Mouse (Mus musculus): Measurements from ENCODE around the gene Hoxa3. TPM values are rescaled to one million over a fixed set of nuclear protein-coding genes. Genes with fewer than 3 reads are reported as not detected.

Hoxa3 gene
- polyA plus RNA-seq, 1 experiment from 2014 or later = 0.11 TPM

GRCm38 (mm10) chr6:52170166-52170897, 42.8 kb downstream of the Hoxa3 start:
- no peak overlapping the region for H3K9ac ChIP-seq (ENCODE audit: low read length)
- H3K4me2 ChIP-seq = no peak overlapping the region
- no peak overlapping the region for H3K4me3 ChIP-seq (ENCODE audit: low read depth, low read length)
- H3K9me3 ChIP-seq (ENCODE audit: control insufficient read depth, low read length) = no peaks in the 10 kb centered on the region
- H3K36me3 ChIP-seq (ENCODE audit: control insufficient read depth, insufficient read depth, low read length) = no peaks in the 10 kb centered on the region
- peaks cover 97% of the 10 kb centered on the region for H3K27me3 ChIP-seq (ENCODE audit: control insufficient read depth, insufficient read depth, low read length)
- ATAC-seq (ENCODE audit: low FRiP score) (no peak), DNase-seq (ENCODE audit: low spot score, missing footprints) (no peak)
- H3K27ac ChIP-seq (ENCODE audit: low read depth, low read length) = no peak overlapping the region
- H3K4me1 ChIP-seq (ENCODE audit: control insufficient read depth, insufficient read depth, low read length) = peaks cover 3% of the 10 kb centered on the region; the same call in 1 of the 2 replicates
- 1% methylated on average over 39 of the region's 40 CpGs for WGBS

- Histone ChIP-seq H3K27ac (ENCODE audit: low read depth, low read length) (no peak overlapping the region), H3K9ac (ENCODE audit: low read length) (no peak overlapping the region), H3K4me2 (no peak overlapping the region), H3K4me3 (ENCODE audit: low read depth, low read length) (no peak overlapping the region), H3K36me3 (ENCODE audit: control insufficient read depth, insufficient read depth, low read length) (no peaks in the 10 kb centered on the region), H3K9me3 (ENCODE audit: control insufficient read depth, low read length) (no peaks in the 10 kb centered on the region), H3K27me3 (ENCODE audit: control insufficient read depth, insufficient read depth, low read length) (peaks cover 97% of the 10 kb centered on the region), H3K4me1 (ENCODE audit: control insufficient read depth, insufficient read depth, low read length) (peaks cover 3% of the 10 kb centered on the region; the same call in 1 of the 2 replicates)
- DNase-seq (ENCODE audit: low spot score, missing footprints) (no peak), ATAC-seq (ENCODE audit: low FRiP score) (no peak)
- 4% methylated on average over 16 of the region's 16 CpGs for WGBS
Observed at GRCm38 (mm10) chr6:52169499-52170165, 43.5 kb downstream of the Hoxa3 start.

GRCm38 (mm10) chr6:52168191-52169055, 44.7 kb downstream of the Hoxa3 start:
- ATAC-seq (ENCODE audit: low FRiP score) (no peak), DNase-seq (ENCODE audit: low spot score, missing footprints) (no peak)
- Histone ChIP-seq H3K9me3 (ENCODE audit: control insufficient read depth, low read length) (no peaks in the 10 kb centered on the region), H3K4me3 (ENCODE audit: low read depth, low read length) (no peak overlapping the region), H3K27me3 (ENCODE audit: control insufficient read depth, insufficient read depth, low read length) (peaks cover 99% of the 10 kb centered on the region), H3K4me1 (ENCODE audit: control insufficient read depth, insufficient read depth, low read length) (peaks cover 3% of the 10 kb centered on the region; the same call in 1 of the 2 replicates), H3K4me2 (no peak overlapping the region), H3K27ac (ENCODE audit: low read depth, low read length) (no peak overlapping the region), H3K36me3 (ENCODE audit: control insufficient read depth, insufficient read depth, low read length) (no peaks in the 10 kb centered on the region), H3K9ac (ENCODE audit: low read length) (no peak overlapping the region)
- under 1% methylated on average over 42 of the region's 42 CpGs for WGBS

GRCm38 (mm10) chr6:52167736-52168161, 45.4 kb downstream of the Hoxa3 start:
- Histone ChIP-seq H3K4me1 (ENCODE audit: control insufficient read depth, insufficient read depth, low read length) (peaks cover 3% of the 10 kb centered on the region; the same call in 1 of the 2 replicates), H3K9ac (ENCODE audit: low read length) (no peak overlapping the region), H3K9me3 (ENCODE audit: control insufficient read depth, low read length) (no peaks in the 10 kb centered on the region), H3K4me3 (ENCODE audit: low read depth, low read length) (no peak overlapping the region), H3K27ac (ENCODE audit: low read depth, low read length) (no peak overlapping the region), H3K4me2 (no peak overlapping the region), H3K36me3 (ENCODE audit: control insufficient read depth, insufficient read depth, low read length) (no peaks in the 10 kb centered on the region), H3K27me3 (ENCODE audit: control insufficient read depth, insufficient read depth, low read length) (peaks cover 99% of the 10 kb centered on the region)
- 1% methylated on average over 14 of the region's 14 CpGs for WGBS
- ATAC-seq (ENCODE audit: low FRiP score) (no peak), DNase-seq (ENCODE audit: low spot score, missing footprints) (no peak)

- H3K4me3 ChIP-seq (ENCODE audit: low read depth, low read length) = no peak overlapping the region
- no peak overlapping the region for H3K27ac ChIP-seq (ENCODE audit: low read depth, low read length)
- DNase-seq (ENCODE audit: low spot score, missing footprints) (no peak), ATAC-seq (ENCODE audit: low FRiP score) (no peak)
- H3K4me2 ChIP-seq = no peak overlapping the region
- no peaks in the 10 kb centered on the region for H3K9me3 ChIP-seq (ENCODE audit: control insufficient read depth, low read length)
- no peak overlapping the region for H3K9ac ChIP-seq (ENCODE audit: low read length)
- peaks cover 97% of the 10 kb centered on the region for H3K27me3 ChIP-seq (ENCODE audit: control insufficient read depth, insufficient read depth, low read length)
- H3K4me1 ChIP-seq (ENCODE audit: control insufficient read depth, insufficient read depth, low read length) = no peaks in the 10 kb centered on the region
- no peaks in the 10 kb centered on the region for H3K36me3 ChIP-seq (ENCODE audit: control insufficient read depth, insufficient read depth, low read length)
- WGBS = 8% methylated on average over 1 of the region's 1 CpGs
Observed at GRCm38 (mm10) chr6:52167176-52167575, 46.0 kb downstream of the Hoxa3 start.

GRCm38 (mm10) chr6:52166431-52167077, 46.6 kb downstream of the Hoxa3 start:
- Histone ChIP-seq H3K9me3 (ENCODE audit: control insufficient read depth, low read length) (no peaks in the 10 kb centered on the region), H3K4me1 (ENCODE audit: control insufficient read depth, insufficient read depth, low read length) (no peaks in the 10 kb centered on the region), H3K4me3 (ENCODE audit: low read depth, low read length) (no peak overlapping the region), H3K27ac (ENCODE audit: low read depth, low read length) (no peak overlapping the region), H3K36me3 (ENCODE audit: control insufficient read depth, insufficient read depth, low read length) (no peaks in the 10 kb centered on the region), H3K27me3 (ENCODE audit: control insufficient read depth, insufficient read depth, low read length) (peaks cover 97% of the 10 kb centered on the region), H3K9ac (ENCODE audit: low read length) (no peak overlapping the region), H3K4me2 (no peak overlapping the region)
- DNase-seq (ENCODE audit: low spot score, missing footprints) (no peak), ATAC-seq (ENCODE audit: low FRiP score) (no peak)
- 4% methylated on average over 4 of the region's 4 CpGs for WGBS

- H3K4me1 ChIP-seq (ENCODE audit: control insufficient read depth, insufficient read depth, low read length) = no peaks in the 10 kb centered on the region
- no peak overlapping the region for H3K9ac ChIP-seq (ENCODE audit: low read length)
- no peaks in the 10 kb centered on the region for H3K36me3 ChIP-seq (ENCODE audit: control insufficient read depth, insufficient read depth, low read length)
- no peak overlapping the region for H3K27ac ChIP-seq (ENCODE audit: low read depth, low read length)
- DNase-seq (ENCODE audit: low spot score, missing footprints) = peak; percentile 96
- peaks cover 96% of the 10 kb centered on the region for H3K27me3 ChIP-seq (ENCODE audit: control insufficient read depth, insufficient read depth, low read length)
- no peak overlapping the region for H3K4me2 ChIP-seq
- no peak overlapping the region for H3K4me3 ChIP-seq (ENCODE audit: low read depth, low read length)
- no peaks in the 10 kb centered on the region for H3K9me3 ChIP-seq (ENCODE audit: control insufficient read depth, low read length)
- ATAC-seq (ENCODE audit: low FRiP score) = no peak
- under 1% methylated on average over 28 of the region's 28 CpGs for WGBS
Observed at GRCm38 (mm10) chr6:52165441-52166370, 47.4 kb downstream of the Hoxa3 start.

Data from midbrain, embryonic 11.5 days (tissue).